In the genomic region with DNA sequence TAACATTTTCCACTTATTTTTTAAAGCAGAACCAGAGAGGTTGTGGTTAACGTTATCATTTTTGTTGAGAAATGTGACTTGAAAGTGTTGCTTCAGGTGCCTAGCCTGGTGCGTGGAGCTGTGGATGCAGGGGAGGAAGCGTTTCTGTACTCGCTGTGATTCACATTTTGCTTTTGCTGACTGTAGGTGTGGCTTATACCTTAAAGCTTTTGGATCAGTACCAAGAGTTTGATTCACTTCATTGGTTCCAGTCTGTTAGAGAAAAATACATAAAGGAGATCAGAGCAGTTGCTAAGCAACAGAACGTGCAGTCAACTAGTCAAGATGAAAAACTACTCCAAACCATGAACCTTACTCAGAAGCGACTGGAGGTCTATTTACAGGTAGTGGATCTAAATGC, we compare ENCODE assay signal across 25 mouse cellular contexts. TPM values are rescaled to one million over a fixed set of nuclear protein-coding genes. Genes with fewer than 3 reads are reported as not detected.
DNase-seq lines count a peak whose midpoint lies in the region; ATAC-seq and TF ChIP-seq lines count a peak whose summit lies in the region.
"Had no signal": no experiment of that assay in that cellular context is flagged by ENCODE, and none has a peak within 500 bp of the region (broad histone marks: within the 10 kb centered on the region; RNA-seq: fewer than 3 reads in every experiment).

No protein-coding gene starts in this region.

- WGBS in forebrain, embryonic 14.5 days: 78% methylated on average over 6 of the region's 6 CpGs
- WGBS in forebrain, embryonic 16.5 days: 76% methylated on average over 6 of the region's 6 CpGs
- WGBS in hindbrain, postnatal 0 days: 64% methylated on average over 6 of the region's 6 CpGs
- WGBS in hindbrain, embryonic 11.5 days: 90% methylated on average over 6 of the region's 6 CpGs

- no peak for ATAC-seq in forebrain, embryonic 14.5 days
- ATAC-seq in forebrain, embryonic 16.5 days: no peak
- ATAC-seq in hindbrain, postnatal 0 days: no peak
- ATAC-seq in hindbrain, embryonic 11.5 days (ENCODE audit: low FRiP score): no peak
- ATAC-seq: hindbrain, embryonic 16.5 days; intestine, postnatal 0 days had no signal

- no peak overlapping the region for H3K9ac ChIP-seq in forebrain, embryonic 14.5 days (ENCODE audit: low read length)
- no peak overlapping the region for H3K9ac ChIP-seq in forebrain, embryonic 16.5 days (replicated peaks; ENCODE audit: low read depth, low read length)
- no peak overlapping the region for H3K9ac ChIP-seq in hindbrain, postnatal 0 days (replicated peaks; ENCODE audit: low read length)
- H3K9ac ChIP-seq in hindbrain, embryonic 11.5 days (ENCODE audit: low read depth, low read length): no peak overlapping the region
- H3K9ac ChIP-seq: embryonic facial prominence, embryonic 15.5 days; hindbrain, embryonic 13.5 days had no signal

- no peaks in the 10 kb centered on the region for H3K4me1 ChIP-seq in forebrain, embryonic 14.5 days (ENCODE audit: control insufficient read depth, insufficient read depth, low read length)
- no peaks in the 10 kb centered on the region for H3K4me1 ChIP-seq in forebrain, embryonic 16.5 days (replicated peaks; ENCODE audit: control insufficient read depth, insufficient read depth, low read length)
- no peaks in the 10 kb centered on the region for H3K4me1 ChIP-seq in hindbrain, postnatal 0 days (ENCODE audit: insufficient read depth, low read length)
- H3K4me1 ChIP-seq in hindbrain, embryonic 11.5 days (replicated peaks; ENCODE audit: control insufficient read depth, insufficient read depth, low read length): no peaks in the 10 kb centered on the region
- H3K4me1 ChIP-seq: embryonic facial prominence, embryonic 15.5 days; hindbrain, embryonic 13.5 days had no signal

- no peak overlapping the region for H3K4me3 ChIP-seq in forebrain, embryonic 14.5 days (ENCODE audit: low read depth, low read length)
- H3K4me3 ChIP-seq in forebrain, embryonic 16.5 days (replicated peaks; ENCODE audit: low read length): no peak overlapping the region
- no peak overlapping the region for H3K4me3 ChIP-seq in hindbrain, postnatal 0 days (ENCODE audit: low read length)
- H3K4me3 ChIP-seq in hindbrain, embryonic 11.5 days (ENCODE audit: low read depth, low read length): no peak overlapping the region
- H3K4me3 ChIP-seq: embryonic facial prominence, embryonic 15.5 days; gastrocnemius, adult 2 months; hindbrain, embryonic 13.5 days had no signal

- no peak overlapping the region for H3K4me2 ChIP-seq in forebrain, embryonic 14.5 days (ENCODE audit: low read length)
- no peak overlapping the region for H3K4me2 ChIP-seq in forebrain, embryonic 16.5 days (ENCODE audit: low read length)
- H3K4me2 ChIP-seq in hindbrain, postnatal 0 days (ENCODE audit: low read depth, low read length): no peak overlapping the region
- H3K4me2 ChIP-seq in hindbrain, embryonic 11.5 days (replicated peaks; ENCODE audit: low read depth, low read length): no peak overlapping the region
- H3K4me2 ChIP-seq: embryonic facial prominence, embryonic 15.5 days; heart, embryonic 11.5 days; hindbrain, embryonic 13.5 days had no signal

- no peaks in the 10 kb centered on the region for H3K27me3 ChIP-seq in forebrain, embryonic 14.5 days (replicated peaks; ENCODE audit: control insufficient read depth, insufficient read depth, low read length)
- no peaks in the 10 kb centered on the region for H3K27me3 ChIP-seq in forebrain, embryonic 16.5 days (replicated peaks; ENCODE audit: control insufficient read depth, insufficient read depth, low read length)
- H3K27me3 ChIP-seq in hindbrain, postnatal 0 days (ENCODE audit: insufficient read depth, low read length): no peaks in the 10 kb centered on the region
- H3K27me3 ChIP-seq in hindbrain, embryonic 11.5 days (ENCODE audit: control insufficient read depth, insufficient read depth, low read length): no peaks in the 10 kb centered on the region
- H3K27me3 ChIP-seq: embryonic facial prominence, embryonic 15.5 days; hindbrain, embryonic 13.5 days had no signal

- no peak for TF ChIP-seq CTCF in hindbrain, postnatal 0 days (IDR thresholded peaks at IDR 0.05; ENCODE audit: low read depth)

- no peaks in the 10 kb centered on the region for H3K9me3 ChIP-seq in forebrain, embryonic 14.5 days (replicated peaks; ENCODE audit: control insufficient read depth, low read length)
- no peaks in the 10 kb centered on the region for H3K9me3 ChIP-seq in forebrain, embryonic 16.5 days (ENCODE audit: control insufficient read depth, low read length)
- H3K9me3 ChIP-seq in hindbrain, postnatal 0 days (ENCODE audit: low read length): no peaks in the 10 kb centered on the region
- H3K9me3 ChIP-seq in hindbrain, embryonic 11.5 days (ENCODE audit: control insufficient read depth, low read length): no peaks in the 10 kb centered on the region
- H3K9me3 ChIP-seq: embryonic facial prominence, embryonic 15.5 days; hindbrain, embryonic 13.5 days had no signal

- H3K36me3 ChIP-seq in forebrain, embryonic 14.5 days (ENCODE audit: control insufficient read depth, insufficient read depth, low read length): peaks cover 85% of the 10 kb centered on the region
- H3K36me3 ChIP-seq in forebrain, embryonic 16.5 days (ENCODE audit: control insufficient read depth, insufficient read depth): peaks cover 50% of the 10 kb centered on the region
- H3K36me3 ChIP-seq in hindbrain, postnatal 0 days (ENCODE audit: insufficient read depth, low read length): peaks cover 70% of the 10 kb centered on the region
- H3K36me3 ChIP-seq in hindbrain, embryonic 11.5 days (ENCODE audit: control insufficient read depth, insufficient read depth, low read length): peaks cover 16% of the 10 kb centered on the region

- peak; percentile 11 for DNase-seq in forebrain, embryonic 14.5 days (ENCODE audit: low spot score)
- peak; percentile 22 for DNase-seq in hindbrain, postnatal 0 days (ENCODE audit: low spot score)
- no peak for DNase-seq in hindbrain, embryonic 11.5 days (ENCODE audit: low spot score)
- peak; percentile 42 for DNase-seq in CD4-positive helper T cell, adult 2 months (ENCODE audit: low read depth, low spot score)
- peak; percentile 59 for DNase-seq in brain, adult 2 months (ENCODE audit: low read depth, low spot score)
- no peak for DNase-seq in adipocyte (ENCODE audit: low spot score)
- DNase-seq in adrenal gland, postnatal 36 days: no peak
- DNase-seq: adrenal gland, adult 8-10 months; adrenal gland, postnatal 25 days; cerebellum, adult 11-12 months; cerebellum, adult 8-10 months; cerebellum, postnatal 10 days; cerebellum, postnatal 36 days; embryo, embryonic 11 days; gastrocnemius, adult 2 months; gastrocnemius, postnatal 14 days; heart, adult 11 months; kidney, adult 2 months had no signal

- H3K27ac ChIP-seq in forebrain, embryonic 14.5 days (ENCODE audit: low read depth, low read length): no peak overlapping the region
- H3K27ac ChIP-seq in forebrain, embryonic 16.5 days (ENCODE audit: low read length): no peak overlapping the region
- no peak overlapping the region for H3K27ac ChIP-seq in hindbrain, postnatal 0 days
- no peak overlapping the region for H3K27ac ChIP-seq in hindbrain, embryonic 11.5 days (ENCODE audit: low read depth, low read length)
- H3K27ac ChIP-seq: embryonic facial prominence, embryonic 15.5 days; gastrocnemius, adult 2 months; hindbrain, embryonic 13.5 days had no signal

RNA-seq across cellular contexts. Expression of gene Washc4, which starts 47.2 kb away (rescaled TPM):
- polyA plus RNA-seq in forebrain, embryonic 14.5 days (2014; fragmentation: Nextera tagmentation; extraction: Ambion mirVana): 22.3 and 25.8 TPM in 2 replicates
- 31.8 and 32.3 TPM in 2 replicates for polyA plus RNA-seq in forebrain, embryonic 16.5 days (2015; fragmentation: Nextera tagmentation; extraction: Ambion mirVana)
- total RNA-seq in hindbrain, postnatal 0 days (2014; rRNA removed): 13.8 and 18.5 TPM in 2 replicates
- polyA plus RNA-seq in hindbrain, postnatal 0 days (2015; fragmentation: Nextera tagmentation; extraction: Ambion mirVana): 17.6 and 22.0 TPM in 2 replicates
- polyA plus RNA-seq in hindbrain, embryonic 11.5 days (2014; fragmentation: Nextera tagmentation; extraction: Ambion mirVana): 40.5 and 40.7 TPM in 2 replicates
- 10 to 100 TPM; 26.1 to 29.8 TPM for total RNA-seq in adrenal gland, postnatal 36 days (2021)

RNA-seq across cellular contexts. Expression of gene Aldh1l2, which starts 56.9 kb away (rescaled TPM):
- polyA plus RNA-seq in forebrain, embryonic 14.5 days (2014; fragmentation: Nextera tagmentation; extraction: Ambion mirVana): 10.5 and 14.2 TPM in 2 replicates
- 23.7 and 23.9 TPM in 2 replicates for polyA plus RNA-seq in forebrain, embryonic 16.5 days (2015; fragmentation: Nextera tagmentation; extraction: Ambion mirVana)
- total RNA-seq in hindbrain, postnatal 0 days (2014; rRNA removed): 14.4 and 18.7 TPM in 2 replicates
- 7.4 and 9.0 TPM in 2 replicates for polyA plus RNA-seq in hindbrain, postnatal 0 days (2015; fragmentation: Nextera tagmentation; extraction: Ambion mirVana)
- polyA plus RNA-seq in hindbrain, embryonic 11.5 days (2014; fragmentation: Nextera tagmentation; extraction: Ambion mirVana): 7.2 and 8.7 TPM in 2 replicates
- total RNA-seq in adrenal gland, postnatal 36 days (2021): under 1 TPM; 0.36 to 0.89 TPM
- total RNA-seq: hematopoietic stem cell, adult 5-6 weeks had no signal

RNA-seq across cellular contexts. Expression of gene Appl2, which starts 57.7 kb away (rescaled TPM):
- 20.2 and 23.2 TPM in 2 replicates for polyA plus RNA-seq in forebrain, embryonic 14.5 days (2014; fragmentation: Nextera tagmentation; extraction: Ambion mirVana)
- 34.9 and 38.5 TPM in 2 replicates for polyA plus RNA-seq in forebrain, embryonic 16.5 days (2015; fragmentation: Nextera tagmentation; extraction: Ambion mirVana)
- total RNA-seq in hindbrain, postnatal 0 days (2014; rRNA removed): 42.2 and 65.0 TPM in 2 replicates
- polyA plus RNA-seq in hindbrain, postnatal 0 days (2015; fragmentation: Nextera tagmentation; extraction: Ambion mirVana): 45.2 and 48.6 TPM in 2 replicates
- 32.0 and 38.5 TPM in 2 replicates for polyA plus RNA-seq in hindbrain, embryonic 11.5 days (2014; fragmentation: Nextera tagmentation; extraction: Ambion mirVana)
- total RNA-seq in adrenal gland, postnatal 36 days (2021): 100 to 1,000 TPM in 1 of 2 experiments, 10 to 100 TPM in 1; 82.5 to 195 TPM

Comparison
In these comparisons a context has a peak if more than half of its experiments do, and no peak if none do; other contexts are left out.
1. DNase-seq: peak in forebrain, embryonic 14.5 days (single experiment), hindbrain, postnatal 0 days (single experiment), CD4-positive helper T cell, adult 2 months (single experiment) and brain, adult 2 months (single experiment); none in hindbrain, embryonic 11.5 days (single experiment), adipocyte (single experiment) and adrenal gland, postnatal 36 days (0 of 2).